Mouse (Mus musculus) C2C12 (cell line): Measurements from ENCODE around the gene Maneal.

Source experiments
- CEBPB ChIP-seq: IDR thresholded peaks from one replicate; pipeline ENCODE4 v1.6.1; 2011; ENCODE audit warnings: low read depth, mild to moderate bottlenecking, control low read depth, moderate library complexity
- CTCF ChIP-seq: IDR thresholded peaks from one replicate; pipeline ENCODE4 v1.5.1; 2011; ENCODE audit not compliant: control insufficient read depth, insufficient read depth, insufficient read length
- FOSL1 ChIP-seq: IDR thresholded peaks from one replicate; pipeline ENCODE4 v1.8.0; 2011; ENCODE audit warnings: mild to moderate bottlenecking, low read length; ENCODE audit not compliant: poor library complexity, insufficient read depth, severe bottlenecking
- MAX ChIP-seq: IDR thresholded peaks from one replicate; pipeline ENCODE4 v1.6.1; 2011; ENCODE audit warnings: mild to moderate bottlenecking, control low read depth
- MYOG ChIP-seq: IDR thresholded peaks from one replicate; pipeline ENCODE4 v1.6.1; 2011; ENCODE audit not compliant: control insufficient read depth, insufficient read length; ENCODE audit errors: extremely low read depth
- USF1 ChIP-seq: IDR thresholded peaks from one replicate; pipeline ENCODE4 v1.6.1; 2011; ENCODE audit warnings: low read depth, mild to moderate bottlenecking, control low read depth, moderate library complexity

DNA sequence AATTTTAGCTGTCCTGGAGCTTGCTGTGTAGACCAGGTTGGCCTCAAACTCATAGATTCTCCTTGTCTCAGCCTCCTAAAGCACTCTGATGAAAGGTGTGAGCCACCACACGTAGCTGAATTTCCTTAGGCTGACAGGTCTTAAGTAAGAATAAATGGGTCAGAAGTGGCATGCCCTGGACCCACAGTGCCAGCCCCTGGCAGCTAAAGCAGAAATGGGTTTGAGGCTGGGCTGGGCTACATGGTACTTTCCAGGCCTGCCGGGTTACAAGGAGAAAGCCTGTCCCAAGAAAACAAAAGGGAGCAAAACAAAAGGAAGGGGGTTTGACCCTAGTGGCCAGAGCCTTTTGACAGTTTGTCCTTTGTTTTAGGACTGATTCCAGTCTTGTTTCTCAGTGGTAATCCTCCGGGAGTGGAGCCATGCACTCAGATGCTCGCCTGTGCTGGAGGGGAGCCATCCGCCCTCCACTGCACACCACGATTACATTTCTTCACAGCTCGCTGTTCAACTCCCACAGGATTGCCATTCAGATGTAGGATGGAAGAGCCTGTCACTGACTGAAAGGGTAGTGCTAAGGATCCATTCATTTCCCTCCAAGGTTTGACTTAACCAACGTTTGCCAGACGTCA lies 50.5 kb downstream of the Maneal start:
- TF ChIP-seq CTCF (no peak), USF1 (no peak), MAX (no peak), MYOG (no peak), FOSL1 (no peak), CEBPB (no peak)
